Mouse (Mus musculus) c-Kit-positive CD71-positive TER-119-positive erythroid progenitor cells, embryonic 14.5 days (primary cell): ENCODE data around the gene Ppa1.
"Not testable (repeated sequence)": the region's sequence is repeated elsewhere in the genome, so short reads cannot be mapped to it uniquely, and the experiment has no call there.

Source experiments
- DNase-seq: peaks from one replicate; pipeline ENCODE4 v3.0.0-alpha.2; 2013; ENCODE audit warnings: low spot score

Gene Ppa1

DNA sequence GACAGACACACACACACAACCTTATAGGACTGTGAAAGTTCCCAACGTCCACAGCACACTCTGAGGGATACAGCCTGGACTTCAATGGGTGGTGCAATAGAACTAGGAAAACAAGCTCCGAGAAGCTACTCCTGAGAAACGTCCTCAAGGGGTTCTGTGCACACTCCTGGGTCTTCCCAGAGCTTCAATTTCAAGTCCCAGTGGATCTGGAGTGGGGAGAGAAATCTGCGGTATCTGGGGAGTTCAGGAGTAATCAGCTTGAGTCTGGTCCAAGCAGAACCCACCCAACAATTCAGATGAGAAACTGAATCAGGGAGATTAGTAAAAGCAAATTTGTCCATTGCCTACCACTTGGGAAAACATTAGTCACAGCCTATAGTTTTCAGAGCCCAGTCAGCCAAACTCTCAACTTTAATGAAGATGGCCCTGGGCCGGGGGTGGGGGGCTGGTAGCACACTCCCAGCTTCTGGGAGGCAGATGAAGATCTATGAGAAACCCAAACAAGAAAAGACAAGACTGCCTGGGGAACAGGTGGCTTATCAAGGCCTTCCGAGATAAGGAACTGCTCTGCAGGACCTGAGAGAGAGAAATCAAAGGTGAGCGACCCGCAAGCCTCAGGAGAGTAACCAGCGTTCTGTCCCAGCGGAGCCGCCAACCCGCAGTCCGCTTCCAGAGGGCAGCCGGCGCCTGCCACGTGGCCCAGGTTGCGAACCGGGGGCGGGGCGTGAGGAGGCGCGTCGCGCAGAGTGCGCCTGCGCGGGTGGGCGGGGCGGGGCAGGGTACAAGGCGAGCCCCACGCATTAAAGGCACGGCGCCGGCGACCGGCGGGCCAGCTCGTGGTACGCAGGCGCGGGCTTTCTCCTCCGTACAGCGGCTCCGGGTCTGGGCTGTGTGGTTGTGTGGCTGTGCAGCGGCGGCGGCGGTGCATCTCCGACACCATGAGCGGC lies at the start of gene Ppa1:
TSS of gene Ppa1 (plus strand) at position 763 of the 947 bp plus-strand sequence.
- peak; percentile 82 for DNase-seq

DNA sequence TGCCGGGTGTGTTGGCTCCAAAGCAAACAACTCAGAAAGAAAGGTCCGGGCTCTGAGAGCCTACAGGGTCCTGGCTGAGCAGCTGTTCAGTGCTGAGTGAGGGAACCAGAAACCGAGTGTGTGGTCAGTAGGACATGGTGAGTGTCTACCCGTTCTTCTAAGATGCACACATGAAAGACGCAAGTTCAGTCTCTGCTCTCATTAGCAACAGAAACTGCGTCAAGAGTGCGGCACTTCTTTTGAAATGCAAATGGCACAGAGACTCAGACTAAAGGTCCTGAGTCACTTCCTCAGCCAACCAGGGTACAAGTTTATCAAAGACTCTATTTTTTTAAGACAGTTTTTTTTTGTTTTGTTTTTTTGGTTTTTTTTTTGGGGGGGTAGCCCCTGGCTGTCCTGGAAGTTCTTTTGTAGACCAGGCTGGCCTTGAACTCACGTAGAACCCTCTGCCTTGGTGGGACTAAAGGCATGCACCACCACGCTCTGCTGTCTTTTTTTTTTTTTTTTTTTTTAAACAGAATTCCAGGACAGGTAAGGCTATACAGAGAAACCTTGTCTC lies 48.7 kb upstream of the Ppa1 start:
- no peak for DNase-seq

DNA sequence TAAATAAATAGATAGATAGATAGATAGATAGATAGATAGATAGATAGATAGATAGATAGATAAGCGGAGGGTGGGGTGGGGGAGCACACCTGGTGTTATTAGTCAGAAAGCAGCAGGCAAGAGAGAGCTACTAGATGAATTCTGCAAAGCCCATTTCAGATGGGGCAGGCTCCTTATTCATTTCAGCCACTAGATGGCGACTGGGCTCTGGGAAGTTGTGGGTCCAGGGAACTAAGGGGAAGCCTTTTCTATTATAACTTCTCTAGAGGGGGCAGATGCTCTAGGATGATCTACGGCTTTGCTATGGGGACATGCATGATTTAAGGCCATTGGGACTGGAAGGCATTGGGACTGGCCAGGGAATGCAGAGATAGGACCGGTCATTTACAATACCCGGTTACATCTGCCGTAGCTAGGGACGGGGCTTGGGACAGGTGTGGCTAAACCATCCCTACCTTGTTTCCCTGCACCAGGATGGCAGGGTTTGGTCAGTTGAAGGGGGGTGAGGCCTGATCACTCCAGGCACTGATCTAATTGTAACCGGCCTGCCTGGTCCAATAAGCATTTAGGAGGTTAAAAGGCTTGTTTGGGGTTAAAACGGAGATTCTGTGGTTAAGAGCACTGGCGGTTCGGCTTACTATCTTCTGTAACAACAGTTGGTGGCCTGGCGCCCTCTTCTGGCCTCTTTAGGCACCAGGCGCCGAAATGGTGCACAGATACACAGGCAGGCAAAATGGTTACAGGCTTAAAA lies 45.9 kb upstream of the Ppa1 start:
- peak; percentile 74 for DNase-seq

DNA sequence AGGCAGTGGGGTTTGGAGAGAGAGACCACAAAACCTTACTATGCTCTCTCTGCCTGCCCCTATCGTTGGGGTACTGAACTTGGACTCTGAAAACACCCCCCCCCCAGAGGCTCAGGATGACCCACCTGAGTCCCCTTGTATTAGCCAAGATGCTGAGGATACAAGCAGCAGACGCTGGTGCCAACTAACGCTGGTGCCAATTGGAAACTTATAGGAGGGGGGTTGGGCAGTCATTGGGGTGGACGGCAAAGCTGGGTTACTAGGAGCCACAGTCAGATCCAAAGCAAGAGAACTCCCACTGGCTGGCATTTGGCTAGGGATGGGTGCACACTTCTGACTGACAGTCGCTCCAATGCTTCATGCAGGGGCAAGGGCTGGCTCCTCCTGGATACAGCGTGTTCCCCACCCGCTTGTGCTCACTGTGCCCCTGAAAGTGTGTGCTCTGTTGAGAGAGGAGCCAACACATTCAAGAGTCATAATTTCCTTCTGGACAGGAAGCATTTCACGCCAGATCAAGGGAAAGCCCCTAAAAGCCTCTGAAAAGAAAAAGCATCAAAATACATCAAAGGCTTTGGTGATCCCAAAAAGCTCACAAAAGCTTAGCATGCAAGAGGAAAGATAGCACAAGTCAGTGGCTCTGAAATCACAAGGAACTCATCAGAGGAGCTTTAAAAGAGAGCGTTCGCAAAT lies 43.8 kb upstream of the Ppa1 start:
- no peak for DNase-seq

DNA sequence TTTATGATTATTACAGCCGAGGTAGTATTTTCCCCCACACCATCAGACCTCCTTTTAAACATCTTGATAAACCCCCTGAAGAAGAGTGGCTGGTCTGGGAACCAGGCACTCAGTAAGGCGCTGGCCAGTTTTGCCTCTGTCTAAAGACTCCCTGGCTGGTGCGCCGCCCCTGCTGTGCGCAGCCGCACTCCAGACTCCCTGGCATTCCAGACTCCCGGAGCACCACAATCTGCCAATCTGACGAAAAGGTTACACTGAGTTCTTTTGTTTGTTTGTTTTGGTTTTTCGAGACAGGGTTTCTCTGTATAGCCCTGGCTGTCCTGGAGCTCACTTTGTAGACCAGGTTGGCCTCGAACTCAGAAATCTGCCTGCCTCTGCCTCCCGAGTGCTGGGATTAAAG lies 43.0 kb upstream of the Ppa1 start:
- not testable (repeated sequence) for DNase-seq

DNA sequence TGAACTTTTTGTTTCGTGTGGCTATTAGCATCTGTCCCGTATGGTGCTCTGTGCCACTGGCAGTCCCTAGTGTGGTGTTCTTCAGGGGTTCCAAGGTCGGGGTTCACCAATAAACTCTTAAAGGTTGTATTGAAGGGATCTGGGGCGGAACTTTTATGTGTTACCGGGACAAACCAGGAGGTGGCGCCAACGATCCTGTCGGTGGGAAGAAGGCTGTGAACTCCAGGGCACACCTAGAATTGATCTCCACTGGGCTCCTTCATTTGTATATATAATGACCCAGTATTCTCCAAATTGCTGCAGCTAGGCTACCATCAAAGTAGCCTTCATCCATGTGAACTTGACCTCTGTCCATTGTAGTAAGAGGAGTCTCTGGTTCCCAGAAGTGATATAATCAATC lies 42.5 kb upstream of the Ppa1 start:
- peak; percentile 69 for DNase-seq

DNA sequence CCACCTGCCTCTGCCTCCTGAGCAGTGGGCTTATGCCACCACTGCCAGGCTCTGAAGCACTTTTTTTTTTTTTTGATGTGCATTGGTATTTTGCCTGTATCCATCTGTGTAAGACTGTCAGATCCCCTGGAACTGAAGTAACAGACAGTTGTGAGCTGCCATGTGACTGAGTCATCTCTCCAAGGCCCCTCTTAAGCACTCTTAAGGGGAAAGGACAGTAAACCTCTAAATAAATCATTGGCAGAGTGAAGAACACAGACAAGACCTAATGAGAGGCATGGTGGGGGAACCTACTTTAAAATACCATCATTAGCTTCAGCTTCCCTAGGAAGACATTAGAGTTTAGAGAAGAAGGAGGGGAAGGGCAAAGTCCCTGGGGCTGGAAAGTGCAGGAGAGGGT lies 40.1 kb upstream of the Ppa1 start:
- no peak for DNase-seq

DNA sequence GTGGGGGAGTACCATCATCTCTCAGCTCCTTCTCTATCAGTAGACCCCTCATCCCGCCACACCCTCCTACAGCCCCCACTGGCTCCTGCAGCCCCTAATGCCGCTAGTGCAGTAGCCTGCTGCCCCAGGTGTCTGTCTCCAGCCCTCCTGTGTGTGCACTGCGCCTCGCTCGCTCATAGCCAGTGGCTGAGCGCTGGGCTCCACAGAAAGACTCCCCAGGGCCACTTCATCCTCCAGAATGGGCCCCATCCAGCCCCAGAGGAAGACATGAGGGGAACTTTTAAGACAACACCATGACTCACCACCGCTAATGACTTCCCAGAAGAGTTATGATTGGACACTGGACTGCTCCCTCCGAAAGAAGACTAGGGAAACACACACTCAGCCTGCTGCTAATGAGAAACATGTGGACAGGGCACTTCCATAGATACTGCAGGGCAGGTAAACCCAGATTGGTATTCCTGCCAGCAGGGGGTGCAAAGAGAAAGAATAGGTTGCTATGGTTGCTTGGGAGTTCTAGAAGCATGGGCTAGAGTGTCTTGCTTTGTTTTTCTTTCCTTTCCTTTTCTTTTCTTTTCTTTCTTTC lies 37.6 kb upstream of the Ppa1 start:
- DNase-seq, result no peak

DNA sequence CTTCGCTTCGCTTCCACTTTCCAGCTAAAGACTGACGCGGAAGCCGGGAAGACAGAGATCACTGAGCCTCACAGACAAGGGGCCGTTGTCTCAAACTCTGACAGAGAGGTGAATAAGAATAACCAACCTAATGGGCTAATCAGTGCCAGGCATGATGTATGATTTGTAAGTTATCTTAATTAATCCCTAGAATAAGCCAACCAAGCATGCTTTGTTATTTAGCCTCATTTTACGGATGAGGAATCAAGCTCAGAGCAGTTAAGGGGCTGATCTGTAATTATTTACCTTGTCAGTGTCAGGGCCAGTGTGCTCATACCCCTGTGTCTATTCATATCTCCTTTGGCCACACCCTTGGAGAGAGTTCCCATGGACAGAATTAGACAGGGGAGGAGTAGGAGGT lies 34.0 kb upstream of the Ppa1 start:
- no peak for DNase-seq

DNA sequence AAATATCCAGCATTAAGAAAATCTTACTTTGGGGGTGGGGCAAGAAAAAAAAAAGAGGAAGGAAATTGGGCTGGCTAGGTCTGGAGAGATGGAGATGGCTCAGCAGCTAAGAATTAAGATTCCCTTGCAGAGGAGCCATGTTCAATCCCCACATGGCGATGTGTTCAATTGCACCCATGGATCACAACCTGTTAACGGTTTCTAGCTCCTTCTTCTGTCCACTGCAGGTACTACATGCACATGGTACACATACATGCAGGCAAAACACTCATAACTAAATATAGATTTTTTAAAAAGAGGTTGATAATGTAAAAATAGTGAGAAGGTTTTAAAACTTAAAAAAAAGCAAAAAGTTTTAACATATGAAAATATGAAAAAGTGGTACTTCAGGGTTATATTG lies 29.8 kb upstream of the Ppa1 start:
- no peak for DNase-seq

DNA sequence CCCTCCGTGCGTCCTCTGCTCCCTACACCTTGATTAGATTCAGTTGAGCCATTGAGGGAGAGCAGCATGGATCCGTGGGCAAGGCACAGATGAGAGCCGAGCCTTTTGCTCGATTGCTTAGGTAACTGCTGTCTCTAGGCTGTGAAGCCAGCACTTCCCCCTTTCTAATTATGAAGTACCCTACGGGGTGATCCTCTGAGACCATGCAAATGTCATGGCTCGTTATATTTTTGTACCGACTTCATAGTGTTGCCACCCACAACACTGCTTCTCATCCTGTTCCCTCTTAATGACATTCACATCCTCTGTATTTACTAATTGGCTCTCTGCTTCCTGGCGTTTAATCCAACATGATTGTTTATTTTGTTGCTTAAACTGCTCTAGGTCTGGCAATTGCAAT lies 26.7 kb upstream of the Ppa1 start:
- no peak for DNase-seq

DNA sequence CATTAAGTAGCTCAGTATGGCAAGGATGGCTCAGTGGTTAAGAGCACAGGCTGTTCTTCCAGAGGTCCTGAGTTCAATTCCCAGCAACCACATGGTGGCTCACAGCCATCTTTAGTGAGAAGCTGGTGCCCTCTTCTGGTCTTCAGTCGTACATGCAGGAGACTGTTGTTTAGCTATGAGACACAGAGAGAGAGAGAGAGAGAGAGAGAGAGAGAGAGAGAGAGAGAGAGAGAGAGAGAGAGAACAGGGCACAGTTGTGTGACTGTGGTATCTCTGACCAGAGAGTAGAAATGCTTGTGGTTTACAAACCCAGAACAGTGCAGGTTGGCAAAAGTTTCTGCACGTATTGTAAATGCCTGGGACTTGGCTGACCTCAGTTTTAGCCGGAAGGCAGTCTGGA lies 24.5 kb upstream of the Ppa1 start:
- not testable (repeated sequence) for DNase-seq

DNA sequence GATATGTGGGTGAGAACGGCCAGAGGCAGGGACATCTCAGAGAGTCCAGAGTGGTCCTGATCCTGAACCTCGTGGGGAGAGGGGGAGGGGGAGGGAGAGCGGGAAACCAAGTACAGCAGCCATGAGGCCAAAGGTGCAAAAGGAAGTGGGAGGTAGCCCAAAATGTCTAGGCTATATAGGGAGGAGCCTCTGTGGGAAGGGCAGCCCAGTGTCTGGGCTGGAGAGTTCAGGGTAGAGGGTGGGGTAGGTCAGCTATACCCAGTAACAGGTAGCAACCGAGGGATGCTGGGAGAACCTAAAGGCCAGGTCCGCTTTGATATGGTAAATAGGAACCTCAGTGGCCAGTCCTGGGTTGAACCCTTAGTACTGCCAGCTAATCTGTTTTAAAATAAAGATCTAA lies 23.6 kb upstream of the Ppa1 start:
- no peak for DNase-seq

DNA sequence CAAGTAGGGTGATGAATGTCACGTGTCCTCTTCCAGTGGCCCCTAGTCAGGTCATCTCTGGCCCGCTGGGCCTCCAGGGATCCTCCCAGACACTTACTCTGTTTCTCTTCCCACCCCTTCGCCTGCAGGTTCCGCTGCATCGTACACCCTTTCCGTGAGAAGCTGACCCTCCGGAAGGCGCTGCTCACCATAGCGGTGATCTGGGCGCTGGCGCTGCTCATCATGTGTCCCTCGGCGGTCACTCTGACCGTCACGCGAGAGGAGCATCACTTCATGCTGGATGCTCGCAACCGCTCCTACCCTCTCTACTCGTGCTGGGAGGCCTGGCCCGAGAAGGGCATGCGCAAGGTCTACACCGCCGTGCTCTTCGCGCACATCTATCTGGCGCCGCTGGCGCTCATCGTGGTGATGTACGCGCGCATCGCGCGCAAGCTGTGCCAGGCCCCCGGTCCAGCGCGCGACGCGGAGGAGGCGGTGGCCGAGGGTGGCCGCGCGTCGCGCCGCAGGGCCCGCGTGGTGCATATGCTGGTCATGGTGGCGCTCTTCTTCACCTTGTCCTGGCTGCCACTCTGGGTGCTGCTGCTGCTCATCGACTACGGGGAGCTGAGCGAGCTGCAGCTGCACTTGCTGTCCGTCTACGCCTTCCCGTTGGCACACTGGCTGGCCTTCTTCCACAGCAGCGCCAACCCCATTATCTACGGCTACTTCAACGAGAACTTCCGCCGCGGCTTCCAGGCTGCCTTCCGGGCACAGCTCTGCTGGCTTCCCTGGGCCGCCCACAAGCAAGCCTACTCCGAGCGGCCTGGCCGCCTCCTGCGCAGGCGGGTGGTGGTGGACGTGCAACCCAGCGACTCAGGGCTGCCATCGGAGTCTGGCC lies 22.7 kb upstream of the Ppa1 start:
- DNase-seq, result no peak

DNA sequence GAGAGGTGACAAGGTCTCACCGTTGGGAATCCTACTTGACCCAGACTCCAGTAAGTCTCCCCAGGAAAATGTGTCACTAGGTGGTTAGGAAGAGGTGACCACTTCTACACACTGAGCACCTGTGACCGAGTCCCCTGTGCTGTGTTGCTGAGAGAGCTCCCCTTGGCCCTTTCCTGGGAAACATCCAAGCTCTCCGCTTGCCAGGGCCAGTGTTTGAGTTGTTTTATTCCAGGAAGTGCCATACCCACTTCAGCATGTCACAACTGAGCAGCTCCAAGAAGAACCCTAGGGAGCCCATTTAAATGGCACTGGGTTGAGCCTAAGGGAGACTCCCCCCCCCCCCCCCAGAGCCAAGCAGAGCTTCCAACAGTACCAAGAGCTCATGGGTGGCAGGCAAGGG lies 21.8 kb upstream of the Ppa1 start:
- no peak for DNase-seq

DNA sequence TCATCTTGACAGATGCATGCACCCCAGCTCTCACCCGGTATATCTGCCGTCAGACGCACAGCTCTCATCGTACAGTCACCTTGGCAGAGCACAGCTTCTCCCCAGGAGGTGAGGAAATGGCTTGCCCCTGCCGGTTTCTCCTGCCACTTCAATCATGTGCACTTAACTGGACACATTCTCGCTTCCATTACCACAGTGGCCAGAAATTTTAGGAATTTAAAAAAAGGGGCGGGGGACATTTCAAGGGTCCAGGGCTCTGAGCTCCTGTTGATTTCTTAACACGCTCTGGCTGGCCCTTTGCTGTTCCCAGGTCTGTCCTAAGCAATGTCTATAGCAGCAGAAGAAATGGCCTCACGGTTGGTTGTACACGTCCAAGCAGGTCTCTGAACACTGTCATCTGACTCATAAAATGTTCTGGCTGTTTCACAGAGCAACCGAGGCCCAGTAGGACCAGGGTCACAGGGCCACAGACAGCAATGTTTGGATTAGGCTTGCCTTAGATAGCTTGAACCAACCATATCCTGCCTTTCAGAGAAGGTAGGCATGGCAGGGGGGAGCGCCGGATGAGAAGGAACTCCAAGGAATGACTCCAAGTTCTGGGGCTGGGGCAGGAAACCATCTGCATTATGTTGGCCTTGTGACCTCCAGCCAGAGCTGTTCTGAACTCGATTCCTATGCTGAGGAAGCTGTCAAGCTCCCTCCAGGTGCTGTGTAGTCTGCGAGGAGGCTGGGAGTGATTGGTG lies 21.0 kb upstream of the Ppa1 start:
- no peak for DNase-seq

DNA sequence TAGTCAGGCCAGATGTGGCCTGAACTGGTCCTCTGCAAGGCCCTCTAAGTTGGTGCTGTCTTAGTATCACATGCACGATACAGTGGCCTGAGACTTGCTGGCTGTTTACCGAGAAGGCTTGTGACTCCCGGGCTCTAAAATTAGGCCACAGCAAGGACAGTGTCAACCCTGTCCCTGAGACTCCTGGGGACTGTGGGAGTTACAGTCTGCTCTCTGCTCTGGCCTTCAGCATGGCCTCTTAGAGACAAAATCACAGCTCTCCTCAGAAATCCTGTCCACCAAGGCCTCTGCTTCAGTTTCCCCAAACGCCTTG lies 20.5 kb upstream of the Ppa1 start:
- no peak for DNase-seq

DNA sequence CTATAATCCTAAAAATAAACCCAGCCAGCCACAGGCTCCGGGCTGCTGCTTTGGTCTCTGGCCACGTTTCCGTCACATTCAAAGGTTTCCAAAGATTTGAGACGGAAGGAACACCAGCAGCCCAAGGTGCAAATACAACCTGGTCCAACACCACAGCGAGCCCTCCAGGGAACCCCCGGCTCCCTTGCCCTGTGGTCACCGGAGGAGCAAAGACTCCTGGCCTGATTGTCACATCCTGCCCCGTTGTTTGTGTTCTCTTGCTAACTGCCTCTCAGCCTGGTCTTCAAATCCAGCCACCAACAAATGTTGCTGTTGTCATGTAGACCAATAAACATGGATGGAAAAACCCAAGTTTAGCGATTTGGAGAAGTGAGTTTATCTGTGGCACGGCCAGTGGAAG lies 15.9 kb upstream of the Ppa1 start:
- DNase-seq, result no peak

DNA sequence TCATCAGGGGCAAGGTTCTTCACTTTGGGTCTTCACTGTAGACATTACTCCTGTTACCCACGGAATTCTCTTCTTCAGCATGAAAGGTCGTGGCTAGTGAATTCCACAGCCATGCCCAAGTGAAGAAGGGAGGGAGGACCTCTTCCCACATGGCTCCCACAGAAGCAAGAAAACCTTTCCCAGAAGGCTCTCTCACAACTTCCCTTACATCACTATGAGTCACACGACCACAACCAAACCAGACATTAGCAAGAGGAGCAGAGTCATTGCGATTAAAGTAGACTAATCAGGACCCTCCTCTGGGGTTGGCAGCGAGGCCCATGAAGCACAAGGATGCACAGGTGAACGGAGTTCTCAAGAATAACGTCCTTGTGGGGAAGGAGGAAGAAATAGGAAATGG lies 11.3 kb upstream of the Ppa1 start:
- no peak for DNase-seq

DNA sequence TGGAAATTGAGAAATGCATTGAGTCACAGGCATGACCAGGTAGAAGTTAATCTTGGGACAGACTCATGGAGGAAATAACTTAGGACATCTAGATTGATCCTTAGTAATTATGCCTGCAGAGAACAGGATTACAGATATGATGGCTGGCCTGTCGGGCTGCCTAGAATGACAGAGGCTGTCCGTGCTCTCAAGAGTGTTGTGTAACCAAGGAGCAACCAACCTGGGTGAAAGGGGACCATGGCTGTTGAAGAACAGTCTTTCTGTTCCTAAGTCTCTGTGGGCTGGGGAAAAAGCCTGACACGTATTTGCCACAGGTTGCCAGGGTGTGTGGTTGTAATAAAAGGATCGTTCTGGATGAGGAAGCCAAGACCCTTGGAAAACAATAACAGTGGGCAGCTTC lies 8.0 kb upstream of the Ppa1 start:
- DNase-seq, result no peak

DNA sequence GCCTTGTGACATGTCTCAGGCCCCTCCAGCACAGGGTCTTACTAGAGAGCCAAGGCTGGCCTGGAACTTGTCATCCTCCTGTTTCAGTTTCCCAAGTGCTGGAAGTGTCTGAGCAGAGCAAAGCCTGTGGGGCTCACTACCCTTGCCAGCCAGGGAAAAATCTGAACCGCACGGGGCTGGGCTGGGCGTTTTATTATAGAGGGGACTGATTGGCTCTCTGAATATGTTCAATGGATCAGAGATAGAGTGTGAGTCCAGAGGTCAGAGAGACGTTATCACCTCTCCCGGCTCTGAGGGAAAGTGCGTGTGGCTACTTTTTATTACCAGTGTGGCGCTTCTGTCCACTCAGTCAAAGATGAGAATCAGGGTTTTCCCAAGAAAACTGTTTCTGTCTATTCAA lies 1.8 kb upstream of the Ppa1 start:
- DNase-seq, result no peak
